Mouse (Mus musculus) layer of hippocampus, adult 9-10 months (tissue): ENCODE results near the gene Smap1.

Experiments
- DNase-seq: peaks from one replicate; pipeline ENCODE4 v3.0.0; 2022; ENCODE audit warnings: low spot score

The Smap1 gene

DNA sequence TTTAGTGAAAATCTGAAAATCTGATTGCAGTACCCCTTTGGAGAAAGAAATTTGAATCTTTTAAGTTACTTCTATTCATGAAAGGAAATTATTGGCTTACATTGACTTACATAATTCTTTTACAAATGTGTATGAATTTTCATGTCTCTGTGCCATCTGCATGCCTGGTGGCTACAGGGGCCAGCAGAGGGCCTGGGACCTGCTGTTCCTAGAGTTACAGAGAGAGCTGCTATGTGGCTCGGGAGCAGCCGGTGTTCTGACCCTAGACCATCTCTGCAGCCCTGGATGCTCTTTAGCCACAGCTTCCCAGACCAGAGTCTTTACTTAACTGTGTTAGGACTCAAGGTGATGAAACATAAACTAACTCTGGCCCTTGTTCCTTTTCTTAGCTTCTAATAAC lies 1.8 kb downstream of the Smap1 start:
- no peak for DNase-seq

DNA sequence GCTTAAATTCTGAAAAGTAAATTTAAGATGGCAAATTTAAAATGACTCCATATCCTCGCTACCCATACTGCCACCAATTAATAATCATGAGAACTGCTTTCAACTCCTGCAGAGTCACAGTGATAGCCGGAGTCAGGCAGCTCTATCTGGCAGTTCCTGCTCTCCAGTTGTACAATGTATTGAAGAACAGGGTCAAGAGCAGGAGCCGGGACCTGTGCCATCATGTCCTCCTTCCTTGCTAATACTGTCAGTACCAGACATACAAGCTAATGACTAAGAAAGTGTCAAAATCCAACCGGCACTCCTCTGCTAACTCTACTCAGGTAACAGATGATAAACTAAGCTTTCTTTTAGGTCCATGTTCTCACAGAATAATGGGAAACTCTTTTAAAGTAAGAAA lies 3.0 kb downstream of the Smap1 start:
- no peak for DNase-seq

DNA sequence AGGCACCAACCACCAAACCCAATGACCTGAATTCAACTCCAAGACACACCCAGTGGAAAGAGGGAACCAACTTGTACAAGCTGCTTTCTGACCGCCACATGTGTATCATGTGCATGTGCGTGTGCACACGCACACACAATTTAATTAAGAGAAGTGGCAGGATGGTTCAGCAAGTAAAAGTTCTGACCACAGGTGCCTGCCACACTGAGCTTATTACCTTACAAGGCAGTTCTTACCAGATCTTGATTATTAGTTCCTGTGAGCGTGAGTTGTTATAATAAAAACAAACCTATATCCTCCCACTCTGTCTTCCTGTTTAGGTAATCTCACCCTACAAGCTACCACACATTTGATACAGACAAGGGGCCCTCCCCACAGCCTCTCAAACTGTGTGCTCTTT lies 6.6 kb downstream of the Smap1 start:
- no peak for DNase-seq

DNA sequence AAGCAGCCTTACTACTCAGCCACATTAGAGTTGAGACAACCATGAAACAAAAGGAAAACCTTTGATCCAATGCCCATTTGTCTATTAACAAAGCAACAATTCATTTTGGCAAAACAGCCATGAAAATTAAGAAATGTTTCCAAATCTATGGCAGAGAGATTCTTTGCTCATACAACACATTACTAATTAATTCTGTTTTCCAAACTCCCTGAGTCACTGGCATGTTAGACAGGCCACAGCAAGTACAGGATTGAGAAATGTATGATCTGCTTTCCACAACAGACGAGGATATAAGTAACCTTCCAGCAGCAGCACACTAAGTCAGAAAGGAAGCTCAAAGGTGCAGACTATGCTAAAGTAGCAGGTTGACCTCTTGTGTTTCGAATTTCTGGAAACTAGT lies 9.1 kb downstream of the Smap1 start:
- no peak for DNase-seq

DNA sequence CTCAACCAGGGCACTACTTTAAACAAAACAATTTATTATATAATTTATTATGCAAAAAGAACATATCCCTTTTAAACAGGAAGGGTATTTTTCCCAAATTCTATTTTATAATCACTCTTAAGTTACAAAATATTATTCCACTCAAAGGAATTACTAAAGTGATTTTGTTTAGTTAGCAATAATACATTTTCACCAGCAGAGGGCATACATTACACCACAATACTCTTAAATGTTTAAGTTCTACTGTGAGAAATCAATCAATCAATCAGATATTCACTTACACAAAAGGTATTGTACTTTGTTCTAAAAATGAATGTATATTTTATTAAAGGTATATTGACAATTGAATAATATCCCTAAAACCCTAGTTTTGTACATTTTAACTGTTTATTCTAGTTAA lies 16.0 kb downstream of the Smap1 start:
- no peak for DNase-seq

DNA sequence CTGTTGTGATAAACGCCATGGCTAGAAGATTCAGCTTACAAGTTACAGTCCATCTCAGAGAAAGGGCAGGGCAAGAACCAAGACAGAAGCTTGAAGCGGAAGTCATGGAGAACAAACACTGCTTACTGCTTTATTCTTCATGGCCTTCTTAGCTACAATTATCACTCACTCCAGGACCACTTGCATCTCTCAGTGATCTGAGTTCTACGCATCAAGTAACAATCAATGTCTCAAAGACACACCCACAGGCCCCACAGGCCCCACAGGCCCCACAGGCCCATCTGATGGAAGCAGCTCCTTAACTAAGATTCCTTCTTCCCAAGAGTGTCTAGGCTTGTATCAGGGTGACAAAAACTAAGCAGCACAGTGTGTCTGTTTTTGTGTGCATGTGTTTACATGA lies 18.8 kb downstream of the Smap1 start:
- no peak for DNase-seq

DNA sequence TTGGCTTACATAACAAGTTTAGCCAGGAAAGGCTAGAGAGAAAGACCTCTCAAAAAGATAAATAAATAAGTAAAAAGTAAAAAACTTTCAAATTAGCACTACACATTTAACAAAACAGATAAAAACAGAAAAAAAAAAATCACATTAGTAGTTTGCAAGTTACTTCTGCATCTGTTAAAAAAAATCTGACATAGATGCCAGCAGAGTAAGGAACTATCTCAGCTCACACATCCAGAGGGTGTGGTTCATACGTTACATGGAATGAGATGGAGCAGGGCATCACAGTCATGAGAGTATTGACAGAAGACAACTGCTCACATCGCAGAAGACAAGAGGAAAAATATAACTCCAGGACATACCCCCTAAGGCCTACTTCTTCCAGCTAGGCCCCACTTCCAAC lies 19.4 kb downstream of the Smap1 start:
- no peak for DNase-seq

DNA sequence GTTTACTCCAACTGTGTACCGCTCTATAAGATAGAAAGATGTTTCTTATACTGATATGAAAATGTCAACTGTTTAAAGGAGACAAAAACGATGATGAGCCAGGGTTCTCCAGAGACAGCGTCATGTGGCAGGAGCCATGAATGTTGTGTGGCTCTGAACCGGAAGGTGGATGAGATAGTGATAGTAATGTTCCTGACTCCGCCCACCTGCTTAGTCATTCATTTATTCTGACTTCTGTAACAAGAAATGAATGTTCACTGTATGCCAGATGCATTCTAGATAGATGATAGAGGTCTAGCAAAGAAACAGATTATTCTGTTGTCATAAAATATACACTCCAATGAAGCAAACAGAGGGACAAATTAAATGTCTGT lies 22.5 kb downstream of the Smap1 start:
- DNase-seq = no peak

DNA sequence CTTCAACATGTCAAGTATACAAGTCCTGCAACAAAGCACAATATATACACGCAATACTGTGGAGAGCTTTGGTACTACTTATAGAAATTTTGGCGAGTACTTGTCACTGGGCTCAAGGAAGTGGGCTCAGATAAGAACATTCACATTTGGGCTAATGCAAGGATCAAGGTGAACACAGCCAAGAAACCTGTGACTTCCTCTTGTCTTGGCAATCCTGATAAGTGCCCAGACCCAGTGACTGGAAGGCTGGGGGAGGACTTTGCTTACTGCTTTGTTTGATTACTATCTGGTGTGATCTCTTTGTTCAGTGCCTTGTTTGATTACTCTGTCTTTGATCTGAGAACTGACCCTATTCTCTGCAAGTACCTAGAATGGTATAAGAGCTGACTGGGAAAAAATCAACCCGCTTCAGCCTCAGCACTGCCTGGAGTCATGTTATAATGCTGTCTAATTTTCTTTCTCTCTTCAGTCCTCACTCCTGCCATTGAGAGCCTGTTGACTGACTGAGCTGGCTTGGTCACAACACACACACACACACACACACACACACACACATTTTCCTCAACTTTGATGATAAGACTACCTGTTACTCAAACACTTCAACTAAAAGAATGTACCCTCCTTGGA lies 23.0 kb downstream of the Smap1 start:
- no peak for DNase-seq

DNA sequence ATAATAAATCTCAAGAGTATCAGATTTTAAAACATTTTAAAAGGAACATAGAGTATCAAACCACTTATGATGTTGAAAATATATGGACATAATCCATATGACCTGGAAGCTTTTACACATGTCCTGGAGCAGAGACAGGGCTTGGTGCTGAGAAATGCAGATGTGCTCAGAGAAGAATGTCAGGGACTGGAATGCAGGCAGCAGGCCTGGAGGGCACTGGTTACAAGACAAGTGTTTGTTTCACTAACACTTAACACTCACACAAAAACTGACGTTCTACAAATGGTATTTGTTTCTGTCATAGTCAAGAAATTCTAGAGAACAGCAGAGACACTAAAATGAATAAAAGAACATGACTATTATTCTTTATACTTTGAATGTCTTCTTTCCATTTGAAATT lies 30.0 kb downstream of the Smap1 start:
- no peak for DNase-seq

DNA sequence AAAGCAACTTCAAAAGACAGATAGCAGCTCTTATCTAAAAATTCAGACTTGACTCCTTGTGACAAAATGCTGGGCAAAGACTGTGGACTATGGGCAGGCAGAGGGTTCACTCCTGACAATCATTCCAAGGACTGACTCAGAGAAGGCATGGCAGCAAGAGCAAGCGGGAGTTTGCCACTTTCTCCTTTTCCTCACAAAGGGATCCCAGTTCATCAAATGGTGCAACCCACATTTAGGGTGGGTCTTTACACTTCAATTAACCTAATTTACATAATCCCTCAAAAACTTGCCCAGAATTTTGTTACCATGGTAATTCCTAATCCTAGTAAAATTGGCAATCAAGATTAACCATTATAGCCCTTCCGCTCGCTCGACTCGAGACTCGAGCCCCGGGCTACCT lies 37.2 kb downstream of the Smap1 start:
- no peak for DNase-seq

DNA sequence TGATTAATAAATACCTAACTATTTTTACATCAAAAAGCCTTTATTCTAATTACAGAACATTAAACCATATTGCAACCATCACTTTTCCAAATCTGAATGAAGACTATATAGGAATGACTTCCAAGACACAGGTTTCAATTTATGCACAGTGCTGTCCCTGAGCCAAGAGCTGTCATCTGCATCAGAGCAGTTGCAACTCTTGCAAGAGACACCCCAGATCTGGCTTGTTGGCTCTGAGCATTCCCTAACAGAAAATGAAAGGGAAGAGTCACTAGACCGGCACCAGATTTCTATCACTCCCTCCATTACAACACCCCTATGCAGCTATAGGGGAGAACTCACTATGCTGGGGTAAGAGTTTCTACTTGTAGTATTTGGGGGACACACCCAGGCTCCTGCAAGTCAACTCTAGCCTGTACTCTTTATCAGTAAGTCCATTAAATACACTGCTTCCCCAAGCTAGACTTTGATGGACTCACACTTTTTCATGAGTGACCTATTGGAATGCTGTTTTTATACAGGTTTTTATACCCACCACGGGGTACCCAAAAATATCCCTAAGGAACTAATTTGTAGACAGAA lies 37.9 kb downstream of the Smap1 start:
- DNase-seq = no peak

DNA sequence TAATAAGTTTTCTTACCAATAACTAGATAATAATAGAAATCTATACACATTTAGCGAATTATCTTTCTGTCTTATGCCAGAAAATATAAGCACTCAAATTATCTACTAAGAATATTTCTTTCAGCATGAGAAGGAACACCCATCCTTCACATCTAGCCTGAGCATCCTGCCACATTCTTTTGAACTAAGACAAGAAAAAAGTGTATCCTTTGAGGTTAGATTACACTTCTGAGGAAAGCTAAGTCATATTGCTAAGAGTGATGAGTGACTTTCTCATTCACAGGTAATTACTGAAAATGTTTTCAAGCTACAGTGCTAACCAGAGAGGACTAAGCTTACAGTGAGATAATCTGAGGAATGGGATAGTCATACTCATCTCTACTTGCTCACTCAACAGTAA lies 39.4 kb downstream of the Smap1 start:
- DNase-seq = no peak

DNA sequence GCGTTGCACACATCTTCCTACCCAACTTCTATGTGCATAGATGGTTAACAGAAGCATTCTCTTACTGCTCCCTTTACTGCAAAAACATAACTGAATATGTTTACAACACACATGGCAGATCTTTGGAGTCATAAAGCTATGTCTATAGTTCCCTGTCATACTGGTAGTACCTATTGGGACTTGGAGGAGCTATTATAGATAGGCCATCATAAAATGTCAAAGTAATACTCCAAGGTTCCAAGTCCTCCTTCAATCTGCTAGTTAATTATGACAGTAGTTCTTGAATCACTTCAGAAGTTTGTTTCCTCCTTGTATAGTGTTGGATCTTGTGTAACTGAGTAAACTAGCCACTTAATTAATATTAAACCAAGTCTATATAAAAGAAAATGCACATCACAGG lies 49.9 kb downstream of the Smap1 start:
- DNase-seq = no peak

DNA sequence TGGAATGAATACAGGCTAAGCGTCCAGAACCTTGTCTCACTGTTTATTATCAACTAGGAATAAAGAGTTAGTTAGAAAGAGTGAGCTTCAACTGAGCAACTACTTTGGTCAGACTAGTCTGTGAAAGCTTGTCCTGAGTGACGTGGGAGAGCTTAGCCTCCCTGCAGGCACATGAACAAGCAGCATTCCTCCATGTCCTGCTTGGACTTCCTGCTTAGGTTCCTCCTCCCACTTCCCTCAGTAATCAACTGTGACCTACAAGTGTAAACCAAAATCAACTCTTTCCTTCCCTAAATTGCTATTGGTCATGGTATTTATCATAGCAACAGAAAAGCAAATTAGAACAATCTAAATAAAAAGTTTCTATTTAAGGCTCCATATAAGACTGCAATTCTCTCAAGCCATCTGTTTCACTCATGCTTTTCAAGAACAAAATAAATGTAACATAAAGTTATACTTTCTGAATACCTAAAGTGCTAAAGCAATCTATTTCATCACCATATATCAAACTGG lies 54.7 kb downstream of the Smap1 start:
- no peak for DNase-seq

DNA sequence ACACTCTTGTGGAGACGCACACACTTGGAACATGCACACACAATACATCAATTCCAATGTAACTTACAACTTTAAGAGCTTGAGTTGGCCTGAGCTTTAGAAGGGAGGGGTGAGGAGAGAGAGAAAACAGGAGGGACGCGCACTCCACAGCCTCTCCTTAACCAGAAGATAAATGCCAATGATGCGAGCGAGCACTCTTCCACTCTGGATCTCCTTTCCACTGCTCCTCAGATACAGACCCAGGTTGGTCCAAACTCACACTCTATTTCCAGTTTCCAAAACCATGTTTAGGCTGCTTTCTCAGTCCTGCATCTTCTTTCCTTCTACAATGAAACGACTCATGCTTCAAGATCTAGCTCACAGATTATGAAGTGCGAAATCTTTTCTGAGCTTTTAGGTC lies 56.6 kb downstream of the Smap1 start:
- DNase-seq = no peak

DNA sequence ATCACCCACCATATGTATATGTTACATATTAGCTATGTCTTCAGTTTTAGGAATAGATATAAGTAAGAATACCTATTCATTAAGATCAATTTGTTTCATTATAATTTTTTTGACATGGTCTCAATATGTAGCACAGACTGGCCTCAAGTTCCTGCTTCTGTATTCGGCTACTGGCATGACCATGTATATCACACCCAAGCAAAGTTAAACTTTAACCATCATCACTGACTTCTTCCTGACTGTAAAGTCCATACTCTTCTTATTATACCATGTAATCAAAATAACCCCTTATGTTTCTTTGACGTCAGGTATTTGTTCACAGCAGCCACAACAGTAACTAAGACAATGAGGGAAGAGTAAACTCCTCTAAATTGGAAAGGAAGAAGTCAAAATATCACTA lies 61.2 kb downstream of the Smap1 start:
- no peak for DNase-seq

DNA sequence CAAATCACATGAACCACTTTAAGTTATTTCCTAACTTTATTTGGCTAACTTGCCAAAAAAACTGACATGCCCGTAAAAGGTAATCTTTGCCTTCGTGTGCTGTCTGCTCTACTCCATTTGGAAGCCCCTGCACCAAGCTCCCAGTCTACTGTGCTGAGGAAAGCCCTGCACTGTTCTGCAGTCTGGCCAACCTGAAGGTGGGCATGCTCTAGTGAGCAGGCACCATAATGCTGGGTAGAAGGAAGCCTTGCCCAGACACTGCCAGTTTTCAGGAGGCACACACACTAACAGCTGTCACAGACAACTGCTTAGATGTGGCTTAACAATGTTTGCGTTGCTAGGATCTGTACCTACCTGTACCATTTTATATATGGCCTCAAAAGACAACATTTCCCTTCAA lies 66.5 kb downstream of the Smap1 start:
- no peak for DNase-seq

DNA sequence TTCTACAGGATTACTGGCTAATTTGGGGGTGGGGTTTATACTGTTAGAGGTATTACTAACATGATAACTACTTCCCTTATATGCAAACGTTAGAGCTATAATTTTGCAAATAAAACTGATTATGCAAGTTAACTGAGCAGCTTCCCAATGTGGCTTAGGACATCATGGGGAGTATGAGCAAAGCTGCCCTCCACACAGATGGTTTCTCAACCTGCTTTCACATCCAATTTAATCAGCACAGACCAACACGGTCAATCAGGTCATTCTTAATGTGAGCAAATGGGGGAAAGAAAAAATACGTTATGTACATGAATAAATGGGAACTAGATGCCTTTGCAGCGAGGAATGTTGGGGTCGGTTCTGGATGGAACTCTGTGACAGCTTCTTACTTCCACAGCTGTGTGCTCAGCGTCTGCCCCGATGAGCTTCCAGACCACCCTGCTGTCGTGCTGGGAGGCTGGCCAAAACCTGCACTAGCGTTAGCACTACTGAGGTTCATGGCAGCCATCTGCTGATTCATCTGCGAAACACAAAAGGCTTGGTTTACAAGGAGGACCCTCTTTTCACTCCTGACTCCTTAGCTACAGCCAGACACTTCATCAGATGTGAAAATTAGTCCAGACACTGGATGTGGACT lies 76.0 kb downstream of the Smap1 start:
- no peak for DNase-seq

DNA sequence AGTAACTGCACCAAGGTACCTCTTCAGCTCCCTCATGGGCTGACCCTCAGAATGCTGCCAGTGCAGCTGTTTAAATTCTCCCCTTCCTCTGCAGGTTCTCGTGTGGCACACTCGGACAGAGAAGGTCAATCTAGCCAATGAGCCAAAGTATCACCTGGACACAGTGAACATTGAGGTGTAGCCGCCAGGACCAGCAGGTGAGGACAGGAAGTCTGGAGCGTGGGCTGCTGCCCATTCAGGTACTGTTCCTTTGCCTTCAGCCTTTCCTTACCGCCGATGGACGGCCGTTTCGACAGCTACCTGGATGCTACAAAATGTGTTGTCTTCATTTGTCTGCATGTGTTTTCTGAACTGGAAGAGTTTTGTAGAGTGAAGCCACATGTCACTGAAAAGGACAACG lies 77.1 kb downstream of the Smap1 start:
- no peak for DNase-seq

DNA sequence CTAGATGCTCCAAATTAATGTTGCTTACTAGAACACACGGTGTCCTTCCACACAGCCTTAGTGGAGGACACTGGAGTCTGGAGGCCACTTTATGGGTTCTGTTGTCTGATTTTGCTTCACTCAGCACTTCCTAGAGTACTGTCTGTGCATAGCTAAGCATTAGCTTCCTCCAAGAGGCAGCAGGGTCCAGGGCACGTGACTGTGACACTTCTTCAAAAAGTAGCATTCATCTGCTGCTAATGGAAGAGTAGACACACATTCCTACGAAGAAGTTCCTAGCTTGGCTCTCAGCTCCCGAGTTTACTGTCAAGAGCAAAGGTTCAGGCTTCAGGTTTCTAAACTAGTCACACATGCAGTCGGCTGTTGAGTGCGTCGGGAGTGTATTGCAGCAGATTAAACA lies 78.3 kb downstream of the Smap1 start:
- DNase-seq = no peak

DNA sequence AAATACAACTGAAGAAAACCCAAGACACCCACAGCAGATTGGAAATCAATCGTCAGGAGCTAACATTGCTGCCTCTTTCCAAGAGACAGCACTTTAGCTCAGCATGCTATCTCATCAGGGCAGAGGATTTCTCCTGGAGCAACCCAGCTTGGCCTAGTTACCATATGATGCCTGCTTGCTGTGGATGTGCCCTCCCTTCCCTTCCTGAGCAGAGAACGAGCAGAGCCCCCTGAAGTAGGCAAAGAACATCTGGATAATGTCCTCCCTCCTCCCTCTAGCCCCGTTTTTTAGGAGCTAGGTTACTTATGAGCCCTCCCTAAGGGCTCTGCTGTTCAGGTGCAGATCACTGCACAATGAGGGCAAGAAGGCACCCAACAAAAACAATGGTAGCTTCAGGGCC lies 79.5 kb downstream of the Smap1 start:
- no peak for DNase-seq

DNA sequence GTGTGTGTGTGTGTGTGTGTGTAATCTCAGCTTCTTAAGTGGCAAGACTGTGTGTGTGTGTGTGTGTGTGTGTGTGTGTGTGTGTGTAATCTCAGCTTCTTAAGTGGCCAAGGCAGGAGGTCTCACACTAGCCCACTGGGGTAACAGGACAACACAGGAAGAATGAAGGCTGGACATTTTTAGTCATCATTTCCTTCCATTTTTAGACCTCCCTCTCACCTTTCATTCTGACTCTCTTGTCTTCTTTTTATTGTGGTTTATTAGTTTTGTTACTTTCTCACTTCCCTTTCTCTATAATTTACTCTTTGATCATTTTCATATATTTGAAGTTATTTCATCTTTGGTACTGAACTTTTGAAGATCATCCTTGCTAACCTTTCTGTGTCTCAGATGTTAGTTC lies 81.2 kb downstream of the Smap1 start:
- DNase-seq = no peak

DNA sequence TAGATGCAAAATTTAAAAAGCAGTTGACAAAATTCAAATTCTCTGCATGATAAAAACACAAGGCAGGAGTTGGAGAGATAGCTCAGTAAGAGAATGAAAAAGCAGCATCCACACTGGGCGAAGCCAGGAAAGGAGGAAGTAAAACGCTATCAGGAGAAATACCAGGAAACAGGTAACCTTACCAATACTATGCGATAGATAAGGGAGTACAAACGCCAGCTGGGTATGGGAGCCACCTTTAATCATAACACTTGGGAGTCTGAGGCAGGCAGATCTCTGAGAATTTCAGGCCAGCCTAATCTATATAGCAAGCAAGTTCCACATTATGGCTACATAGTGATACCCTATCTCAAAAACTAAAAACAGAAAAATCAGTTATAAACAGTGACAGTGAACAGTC lies 85.5 kb downstream of the Smap1 start:
- DNase-seq = no peak
